Mouse (Mus musculus) olfactory bulb, adult 2 months (tissue): ENCODE results near the gene Dhx37. TPM values are rescaled to one million over a fixed set of nuclear protein-coding genes. Genes with fewer than 3 reads are reported as not detected.

Source experiments
- H3K27ac ChIP-seq: fragments of 200-500 bp; 2 replicates; pipeline ENCODE4 v1.5.1; 2012; ENCODE audit warnings: low read depth, low read length; ENCODE audit not compliant: insufficient read depth
- H3K4me1 ChIP-seq: fragments of 200-500 bp; 2 replicates; pipeline ENCODE4 v1.6.1; 2012; ENCODE audit warnings: low read length; ENCODE audit not compliant: control insufficient read depth, insufficient read depth
- H3K4me3 ChIP-seq: fragments of 200-500 bp; 2 replicates; pipeline ENCODE4 v1.5.1; 2012; ENCODE audit warnings: mild to moderate bottlenecking, low read depth, low read length, moderate library complexity; ENCODE audit not compliant: insufficient read depth
- CTCF ChIP-seq: fragments of 200-500 bp; IDR thresholded peaks from 2 replicates; pipeline ENCODE4 v1.5.1; 2012; ENCODE audit warnings: low read depth, mild to moderate bottlenecking, low read length, moderate library complexity; ENCODE audit not compliant: insufficient read depth
- POLR2A ChIP-seq: fragments of 200-500 bp; IDR thresholded peaks from 2 replicates; pipeline ENCODE4 v1.6.1; 2012; ENCODE audit warnings: mild to moderate bottlenecking, low read depth, low read length, moderate library complexity; ENCODE audit not compliant: insufficient read depth
- WGBS: fragments of 180-500 bp; shearing (Covaris S2); methylation state at CpG from one replicate; pipeline ENCODE4 v1.1.7; 2018; 5-methylcytosine and 5-hydroxymethylcytosine counted together
- polyA plus RNA-seq: library from polyadenylated mRNA; stranded (reverse); fragments of >200 nt; gene quantifications from 2 replicates; pipeline ENCODE4 v1.2.4, GENCODE M21; 2012; ENCODE audit warnings: low replicate concordance; ENCODE audit not compliant: missing spikeins, insufficient read depth, insufficient read length

The Dhx37 gene
- polyA plus RNA-seq, 1 experiment = not detected

DNA sequence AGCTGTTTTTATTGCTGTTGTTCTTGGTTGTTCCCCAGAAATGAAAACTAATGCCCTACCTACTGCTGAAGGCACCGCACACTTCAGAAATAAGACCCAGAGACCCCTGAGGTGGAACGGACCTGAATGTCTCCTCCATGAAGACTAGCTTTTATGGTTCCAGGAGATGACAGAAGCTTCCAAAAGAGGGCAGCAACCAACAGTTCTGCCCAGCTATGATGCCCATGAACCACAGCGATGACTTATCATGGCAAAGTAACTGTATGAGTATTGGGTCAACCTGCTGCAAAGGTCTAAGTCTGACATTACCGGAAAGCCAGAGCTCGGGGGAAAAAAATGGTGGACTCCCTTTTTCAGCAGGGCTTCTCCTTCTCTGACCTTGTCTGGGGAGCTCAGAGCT lies 55.0 kb downstream of the Dhx37 start:
- no peak for TF ChIP-seq CTCF
- Histone ChIP-seq H3K4me3 (no peak overlapping the region), H3K4me1 (no peaks in the 10 kb centered on the region), H3K27ac (no peak overlapping the region)
- WGBS = 74% methylated on average over 5 of the region's 5 CpGs

DNA sequence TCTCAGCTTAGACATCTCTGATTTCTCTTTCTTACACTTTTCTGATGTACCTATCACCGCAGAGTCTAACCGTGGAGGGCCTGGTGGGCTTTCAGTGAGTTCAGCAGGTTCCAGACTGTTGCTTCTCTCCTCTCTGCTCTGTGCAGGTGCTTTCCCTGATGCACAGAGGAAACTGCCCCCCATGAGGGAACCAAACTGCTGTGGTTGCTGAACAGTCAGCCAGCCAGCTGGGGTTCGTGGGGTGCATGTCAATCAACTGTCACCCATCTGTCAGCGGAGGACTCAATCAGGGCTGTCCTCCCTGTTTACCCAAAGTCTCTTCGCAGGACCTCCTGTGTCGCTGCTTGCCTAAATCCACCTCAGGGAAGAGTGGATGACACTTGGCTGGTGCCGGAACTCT lies 56.7 kb downstream of the Dhx37 start:
- TF ChIP-seq CTCF = no peak
- TF ChIP-seq POLR2A = no peak
- Histone ChIP-seq H3K27ac (no peak overlapping the region), H3K4me3 (no peak overlapping the region), H3K4me1 (no peaks in the 10 kb centered on the region)
- WGBS = 83% methylated on average over 7 of the region's 7 CpGs

DNA sequence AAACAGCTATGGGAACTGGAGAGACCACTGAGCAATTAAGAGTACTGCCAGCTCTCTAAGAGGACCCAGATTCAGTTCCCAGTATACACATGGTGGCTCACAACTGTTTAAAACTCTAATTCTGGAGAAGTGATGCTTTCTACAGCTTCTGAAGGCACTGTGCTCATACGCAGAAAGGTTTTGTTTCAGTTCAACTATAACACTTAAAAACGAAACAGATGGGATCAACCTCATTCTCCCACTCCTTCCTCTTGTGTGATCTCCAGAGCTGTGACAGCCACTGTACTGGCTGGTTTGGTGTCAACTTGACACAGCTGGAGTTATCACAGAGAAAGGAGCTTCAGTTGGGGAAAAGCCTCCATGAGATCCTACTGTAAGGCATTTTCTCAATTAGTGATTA lies 58.0 kb downstream of the Dhx37 start:
- TF ChIP-seq POLR2A = no peak
- TF ChIP-seq CTCF = no peak
- no peak overlapping the region for H3K27ac ChIP-seq
- WGBS = 77% methylated on average over 2 of the region's 2 CpGs
- H3K4me1 ChIP-seq = no peaks in the 10 kb centered on the region
- H3K4me3 ChIP-seq = no peak overlapping the region

DNA sequence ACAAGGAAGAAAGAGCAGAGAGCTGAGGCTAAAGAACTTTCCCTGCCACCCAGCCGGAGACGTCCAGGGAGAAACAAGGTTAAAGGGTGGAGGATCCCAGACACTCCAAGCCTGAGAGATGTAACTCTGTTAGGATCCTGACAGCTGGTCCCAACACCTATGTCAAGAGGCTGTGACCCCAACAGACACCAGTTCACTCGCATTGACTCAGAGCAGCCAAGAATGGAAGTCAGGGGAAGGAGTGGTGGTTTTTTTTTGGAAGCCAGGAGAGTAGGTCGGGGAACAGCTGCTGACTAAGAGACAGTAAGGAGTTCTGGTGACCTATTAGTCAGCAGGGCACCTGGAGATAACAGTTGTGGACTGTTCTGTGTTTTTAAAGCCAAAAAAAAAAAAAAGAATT lies 61.9 kb downstream of the Dhx37 start:
- no peak for TF ChIP-seq CTCF
- no peak for TF ChIP-seq POLR2A
- WGBS = 72% methylated on average over 4 of the region's 4 CpGs

DNA sequence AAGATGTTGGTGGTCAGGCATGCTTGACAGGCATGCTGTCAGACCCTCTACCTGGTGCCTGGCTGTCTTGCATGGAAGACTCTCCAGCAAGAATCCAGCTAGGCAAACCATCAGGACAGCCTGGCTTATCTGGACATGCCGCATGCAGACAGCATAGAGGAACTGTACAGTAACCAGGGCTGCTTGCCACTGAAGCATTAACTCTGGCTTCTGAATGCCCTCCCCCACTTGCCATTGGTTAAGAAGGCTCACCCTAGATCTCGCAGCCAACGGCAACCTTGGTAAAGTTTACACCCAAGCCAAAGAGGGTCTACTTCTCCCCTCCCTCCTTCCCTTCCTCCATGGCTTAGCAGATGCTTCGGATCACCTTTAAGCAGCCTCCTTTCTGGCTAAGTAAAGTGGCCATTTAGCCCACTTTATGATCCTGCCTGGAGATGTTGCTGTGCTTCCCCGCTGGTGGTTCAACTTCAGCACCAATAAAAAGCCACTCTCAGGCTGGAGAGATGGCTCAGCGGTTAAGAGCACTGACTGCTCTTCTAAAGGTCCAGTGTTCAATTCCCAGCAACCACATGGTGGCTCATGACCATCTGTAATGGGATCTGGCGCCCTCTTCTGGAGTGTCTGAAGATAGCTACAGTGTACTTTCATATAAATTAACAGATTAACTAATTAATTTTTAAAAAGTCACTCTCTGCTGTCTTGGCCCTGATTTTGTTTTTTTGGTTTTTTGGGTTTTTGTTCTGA lies 62.8 kb downstream of the Dhx37 start:
- Histone ChIP-seq H3K27ac (no peak overlapping the region), H3K4me3 (no peak overlapping the region)
- WGBS = 79% methylated on average over 7 of the region's 7 CpGs

More for the DNA sequence above, 61.9 kb downstream of the Dhx37 start:
- Histone ChIP-seq H3K27ac (no peak overlapping the region), H3K4me3 (no peak overlapping the region), H3K4me1 (no peaks in the 10 kb centered on the region)

DNA sequence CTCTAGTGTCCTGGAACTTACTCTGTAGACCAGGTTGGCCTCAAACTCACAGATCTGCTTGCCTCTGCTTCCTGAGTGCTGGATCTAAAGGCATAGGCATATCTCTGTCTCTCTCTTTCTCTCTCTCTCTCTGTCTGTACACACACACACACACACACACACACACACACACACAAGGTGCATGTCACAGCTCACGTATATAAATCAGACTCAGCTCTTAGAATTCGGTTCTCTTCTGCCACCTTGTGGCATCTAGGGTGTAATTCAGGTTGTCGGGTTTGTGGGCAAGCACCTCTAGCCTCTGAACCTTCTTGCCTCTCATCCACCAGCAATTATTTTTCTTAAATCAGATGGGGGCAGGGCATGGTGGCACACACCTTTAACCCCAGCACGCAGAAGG lies 65.4 kb downstream of the Dhx37 start:
- Histone ChIP-seq H3K4me3 (no peak overlapping the region), H3K4me1 (peaks cover 4% of the 10 kb centered on the region; the same call in 1 of the 2 replicates), H3K27ac (no peak overlapping the region)
- under 1% methylated on average over 4 of the region's 4 CpGs for WGBS
- TF ChIP-seq POLR2A (no peak), CTCF (no peak)

More for the DNA sequence above, 62.8 kb downstream of the Dhx37 start:
- H3K4me1 ChIP-seq = no peaks in the 10 kb centered on the region
- TF ChIP-seq POLR2A = no peak
- no peak for TF ChIP-seq CTCF

DNA sequence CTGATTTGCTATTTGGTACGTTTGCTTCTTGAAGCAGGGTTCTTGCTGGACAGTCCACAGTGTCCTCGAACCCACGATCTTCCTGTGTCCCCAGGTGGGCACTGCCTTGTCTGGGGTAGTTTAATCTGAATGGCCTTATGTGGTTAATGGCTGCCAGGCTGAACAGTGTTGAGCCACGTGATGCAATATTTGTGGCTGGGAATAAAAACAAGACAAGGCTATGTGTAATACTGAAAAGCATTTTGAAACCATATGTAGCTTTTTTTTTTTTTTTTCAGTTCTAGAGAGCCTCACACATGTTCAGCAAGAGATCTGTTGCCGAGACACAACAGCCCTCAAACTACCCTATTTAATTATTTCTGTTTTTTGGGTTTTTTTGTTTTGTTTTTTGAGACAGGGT lies 65.8 kb downstream of the Dhx37 start:
- 60% methylated on average over 5 of the region's 5 CpGs for WGBS
- TF ChIP-seq POLR2A (no peak), CTCF (no peak)

DNA sequence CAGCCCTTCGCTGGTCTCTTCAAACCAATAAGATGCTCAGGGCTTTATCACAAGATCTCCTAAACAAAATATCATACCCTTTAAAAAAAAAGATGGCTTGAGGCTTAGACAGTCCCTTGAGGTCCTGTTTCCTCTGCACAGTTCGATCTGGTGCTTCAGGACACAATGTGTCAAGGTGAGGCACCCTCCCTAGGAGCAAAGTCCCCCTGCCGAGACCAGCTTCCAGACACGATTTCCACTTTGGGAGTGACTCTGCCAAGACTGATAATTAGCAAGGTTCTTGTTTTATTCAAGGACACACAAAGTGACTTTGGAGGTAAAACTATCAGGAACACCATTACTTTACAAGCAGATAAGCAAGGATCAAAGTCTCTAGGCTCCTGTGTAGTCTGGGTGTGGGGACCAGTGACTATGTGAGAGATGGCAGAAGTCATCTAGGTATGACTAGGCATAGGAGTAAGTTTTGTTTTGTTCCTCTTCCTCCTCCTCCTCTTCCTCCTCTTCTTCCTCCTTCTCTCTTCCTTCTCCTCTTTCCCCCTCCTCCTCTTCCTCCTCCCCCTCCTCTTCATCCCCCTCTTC lies 69.0 kb downstream of the Dhx37 start:
- H3K4me3 ChIP-seq = no peak overlapping the region
- 66% methylated on average over 4 of the region's 4 CpGs for WGBS
- TF ChIP-seq POLR2A = no peak
- TF ChIP-seq CTCF = no peak

More for the DNA sequence above, 65.8 kb downstream of the Dhx37 start:
- H3K27ac ChIP-seq = no peak overlapping the region
- H3K4me1 ChIP-seq = peaks cover 4% of the 10 kb centered on the region; the same call in 1 of the 2 replicates
- H3K4me3 ChIP-seq = no peak overlapping the region

DNA sequence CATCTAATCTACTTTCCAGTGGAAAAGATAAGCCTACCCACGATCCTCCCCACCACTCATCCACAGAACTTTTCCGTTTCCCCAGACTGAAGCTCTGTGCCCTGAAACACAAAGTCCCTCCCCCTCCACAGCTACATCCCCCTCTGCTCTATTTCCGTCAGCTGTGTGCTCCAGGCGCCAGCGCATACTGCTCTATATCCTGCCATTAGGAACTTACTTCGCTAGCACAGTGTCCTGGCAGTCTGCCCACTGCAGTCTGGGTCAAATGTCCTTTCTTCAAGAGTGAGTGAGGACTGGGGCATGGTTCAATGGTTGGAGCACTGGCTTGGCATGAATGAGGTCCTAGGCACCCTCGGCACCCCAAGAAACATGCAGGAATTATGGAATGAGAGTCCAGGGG lies 70.0 kb downstream of the Dhx37 start:
- no peak overlapping the region for H3K27ac ChIP-seq
- WGBS = 48% methylated on average over 7 of the region's 7 CpGs

More for the DNA sequence above, 69.0 kb downstream of the Dhx37 start:
- no peak overlapping the region for H3K27ac ChIP-seq
- peaks cover 4% of the 10 kb centered on the region; the same call in 1 of the 2 replicates for H3K4me1 ChIP-seq

More for the DNA sequence above, 70.0 kb downstream of the Dhx37 start:
- peaks cover 4% of the 10 kb centered on the region; the same call in 1 of the 2 replicates for H3K4me1 ChIP-seq
- no peak overlapping the region for H3K4me3 ChIP-seq
- TF ChIP-seq CTCF = no peak
- no peak for TF ChIP-seq POLR2A

Other genes starting within 250 kb of the Dhx37 start
- gene Scarb1, start 93.0 kb downstream of the Dhx37 start, polyA plus RNA-seq = not detected in 2 replicates
- gene Gm10382, start 44.8 kb downstream of the Dhx37 start, polyA plus RNA-seq = not detected in 2 replicates
- 238 and 763 TPM in 2 replicates for gene Ubc, start 43.9 kb downstream of the Dhx37 start, polyA plus RNA-seq
- 46.8 TPM in 1 of 2 replicates, not detected in the other for gene Bri3bp, start 7.4 kb upstream of the Dhx37 start, polyA plus RNA-seq
- not detected in 2 replicates for gene Aacs, start 41.7 kb upstream of the Dhx37 start, polyA plus RNA-seq
- not detected in 2 replicates for gene Tmem132b, start 97.7 kb upstream of the Dhx37 start, polyA plus RNA-seq